25 mouse cellular contexts compared by ENCODE assay signal in the genomic region with DNA sequence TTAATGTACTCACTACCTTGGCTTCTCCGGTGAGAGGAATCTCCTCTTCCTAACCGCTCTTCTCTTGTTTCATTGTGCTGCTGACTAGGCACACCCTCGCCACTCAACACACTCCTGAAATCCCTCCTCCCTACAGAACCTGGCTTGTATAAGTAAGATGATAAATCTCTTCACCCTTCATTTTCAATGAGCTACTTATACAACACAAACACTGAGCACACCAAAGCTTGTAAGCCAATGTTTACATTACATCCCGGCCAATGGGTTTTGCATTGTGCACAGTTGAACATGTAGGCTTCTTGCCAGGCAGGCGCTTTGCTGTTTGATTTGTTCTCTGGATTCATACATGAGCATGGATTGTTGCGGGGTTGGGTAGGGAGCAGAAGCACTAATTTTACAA.
DNase-seq lines count a peak whose midpoint lies in the region; ATAC-seq and TF ChIP-seq lines count a peak whose summit lies in the region.
"Had no signal": no experiment of that assay in that cellular context is flagged by ENCODE, and none has a peak within 500 bp of the region (broad histone marks: within the 10 kb centered on the region; RNA-seq: fewer than 3 reads in every experiment).

No protein-coding gene starts in this region.

- H3K9me3 ChIP-seq in kidney, embryonic 14.5 days (ENCODE audit: control insufficient read depth, low read length) = no peaks in the 10 kb centered on the region
- H3K9me3 ChIP-seq in lung, postnatal 0 days (ENCODE audit: low read length) = no peaks in the 10 kb centered on the region
- no peaks in the 10 kb centered on the region for H3K9me3 ChIP-seq in kidney, embryonic 15.5 days (replicated peaks)
- H3K9me3 ChIP-seq in midbrain, embryonic 10.5 days (replicated peaks) = no peaks in the 10 kb centered on the region
- H3K9me3 ChIP-seq: forebrain, embryonic 15.5 days; heart, embryonic 12.5 days; hindbrain, embryonic 15.5 days had no signal

- no peak overlapping the region for H3K9ac ChIP-seq in kidney, embryonic 14.5 days (ENCODE audit: low read depth, low read length)
- no peak overlapping the region for H3K9ac ChIP-seq in lung, postnatal 0 days (replicated peaks; ENCODE audit: low read depth)
- no peak overlapping the region for H3K9ac ChIP-seq in kidney, embryonic 15.5 days
- H3K9ac ChIP-seq: forebrain, embryonic 15.5 days; heart, embryonic 12.5 days; hindbrain, embryonic 15.5 days; liver, embryonic 14.5 days had no signal

- TF ChIP-seq CTCF in lung, postnatal 0 days (IDR thresholded peaks at IDR 0.05) = no peak

- no peaks in the 10 kb centered on the region for H3K27me3 ChIP-seq in kidney, embryonic 14.5 days (ENCODE audit: control insufficient read depth, insufficient read depth, low read length)
- H3K27me3 ChIP-seq in lung, postnatal 0 days (replicated peaks; ENCODE audit: insufficient read depth, low read length) = no peaks in the 10 kb centered on the region
- no peaks in the 10 kb centered on the region for H3K27me3 ChIP-seq in kidney, embryonic 15.5 days
- H3K27me3 ChIP-seq in midbrain, embryonic 10.5 days (ENCODE audit: low read depth, poor library complexity, severe bottlenecking) = no peaks in the 10 kb centered on the region
- H3K27me3 ChIP-seq: forebrain, embryonic 15.5 days; heart, embryonic 12.5 days; hindbrain, embryonic 15.5 days had no signal

- peaks cover 12% of the 10 kb centered on the region for H3K4me1 ChIP-seq in kidney, embryonic 14.5 days (ENCODE audit: control insufficient read depth, insufficient read depth, low read length)
- H3K4me1 ChIP-seq in lung, postnatal 0 days (ENCODE audit: insufficient read depth, low read depth, low read length) = no peaks in the 10 kb centered on the region
- H3K4me1 ChIP-seq in kidney, embryonic 15.5 days = peaks cover 13% of the 10 kb centered on the region
- H3K4me1 ChIP-seq in midbrain, embryonic 10.5 days = no peaks in the 10 kb centered on the region

- 56% methylated on average over 6 of the region's 6 CpGs for WGBS in kidney, embryonic 14.5 days
- 25% methylated on average over 6 of the region's 6 CpGs for WGBS in lung, postnatal 0 days
- WGBS in kidney, embryonic 15.5 days = 63% methylated on average over 6 of the region's 6 CpGs
- 84% methylated on average over 6 of the region's 6 CpGs for WGBS in midbrain, embryonic 10.5 days

- H3K27ac ChIP-seq in kidney, embryonic 14.5 days (ENCODE audit: low read depth, low read length) = no peak overlapping the region
- H3K27ac ChIP-seq in lung, postnatal 0 days (ENCODE audit: low read length) = no peak overlapping the region
- H3K27ac ChIP-seq in kidney, embryonic 15.5 days = no peak overlapping the region
- no peak overlapping the region for H3K27ac ChIP-seq in midbrain, embryonic 10.5 days (replicated peaks)
- H3K27ac ChIP-seq: forebrain, embryonic 15.5 days; heart, adult 2 months; hindbrain, embryonic 15.5 days; liver, embryonic 14.5 days; macrophage had no signal

- no peak overlapping the region for H3K4me2 ChIP-seq in kidney, embryonic 14.5 days (replicated peaks; ENCODE audit: low read depth, low read length)
- no peak overlapping the region for H3K4me2 ChIP-seq in lung, postnatal 0 days (replicated peaks; ENCODE audit: low read depth, low read length)
- no peak overlapping the region for H3K4me2 ChIP-seq in kidney, embryonic 15.5 days
- H3K4me2 ChIP-seq: forebrain, embryonic 15.5 days; heart, embryonic 12.5 days; hindbrain, embryonic 15.5 days had no signal

- peak; percentile 12; the same call in 1 of the 2 replicates for ATAC-seq in kidney, embryonic 14.5 days (ENCODE audit: low FRiP score, low TSS enrichment)
- peak; percentile 68 for ATAC-seq in lung, postnatal 0 days
- ATAC-seq in kidney, embryonic 15.5 days (replicated peaks; ENCODE audit: low FRiP score) = no peak
- ATAC-seq: CD4-positive, CD25-positive, alpha-beta regulatory T cell, adult 4 months; forebrain, embryonic 15.5 days; inflammation-experienced regulatory T-cells, adult 6 months had no signal

- DNase-seq in kidney, adult 8-10 months = no peak
- DNase-seq in lung, postnatal 0 days (ENCODE audit: low spot score) = peak; percentile 56
- DNase-seq in lung, postnatal 4 days = peak; percentile 4 to 23
- no peak for DNase-seq in gastrocnemius, adult 8-10 months (ENCODE audit: low spot score in 2 of 2)
- no peak for DNase-seq in midbrain, embryonic 10.5 days (ENCODE audit: low spot score)
- DNase-seq: adrenal gland, postnatal 25 days; cerebellum, adult 2 months; cerebellum, postnatal 14 days; heart, adult 2 months; kidney, adult 2 months; kidney, postnatal 14 days; liver; midbrain, embryonic 14.5 days; right cerebral cortex, postnatal 14 days; thymus, adult 2 months; thymus, postnatal 36 days had no signal

- TF ChIP-seq EP300 in lung, postnatal 0 days (IDR thresholded peaks at IDR 0.05) = no peak

- no peaks in the 10 kb centered on the region for H3K36me3 ChIP-seq in kidney, embryonic 14.5 days (ENCODE audit: control insufficient read depth, insufficient read depth, low read length)
- no peaks in the 10 kb centered on the region for H3K36me3 ChIP-seq in lung, postnatal 0 days (ENCODE audit: insufficient read depth, low read length)
- H3K36me3 ChIP-seq in kidney, embryonic 15.5 days = no peaks in the 10 kb centered on the region
- H3K36me3 ChIP-seq in midbrain, embryonic 10.5 days = no peaks in the 10 kb centered on the region
- H3K36me3 ChIP-seq: forebrain, embryonic 15.5 days; heart, embryonic 12.5 days; hindbrain, embryonic 15.5 days had no signal

- no peak overlapping the region for H3K4me3 ChIP-seq in kidney, embryonic 14.5 days (ENCODE audit: low read length)
- H3K4me3 ChIP-seq in lung, postnatal 0 days (ENCODE audit: low read depth, low read length) = no peak overlapping the region
- H3K4me3 ChIP-seq in kidney, embryonic 15.5 days (replicated peaks) = no peak overlapping the region
- no peak overlapping the region for H3K4me3 ChIP-seq in midbrain, embryonic 10.5 days
- H3K4me3 ChIP-seq: forebrain, embryonic 15.5 days; heart, adult 2 months; heart, embryonic 12.5 days; hindbrain, embryonic 15.5 days had no signal

Comparison
In these comparisons a context has a peak if more than half of its experiments do, and no peak if none do; other contexts are left out.
1. DNase-seq: peak in lung, postnatal 0 days (single experiment) and lung, postnatal 4 days (2 of 2); none in kidney, adult 8-10 months (0 of 2), gastrocnemius, adult 8-10 months (0 of 2) and midbrain, embryonic 10.5 days (single experiment).